Mouse (Mus musculus): ENCODE data around the gene Tmcc2.

The Tmcc2 gene

GRCm38 (mm10) chr1:132315889-132316624, 75.0 kb downstream of the Tmcc2 start, which contains the start of gene Nuak2:
TSS of gene Nuak2 (plus strand) at chr1:132316126.
- DNase-seq (ENCODE audit: low spot score in 2 of 2) = peak; percentile 90 to 93

- peak; percentile 44 to 76 for DNase-seq (ENCODE audit: low spot score in 2 of 2)
These were observed 78.4 kb downstream of the Tmcc2 start for GRCm38 (mm10) chr1:132312703-132313102.

DNA sequence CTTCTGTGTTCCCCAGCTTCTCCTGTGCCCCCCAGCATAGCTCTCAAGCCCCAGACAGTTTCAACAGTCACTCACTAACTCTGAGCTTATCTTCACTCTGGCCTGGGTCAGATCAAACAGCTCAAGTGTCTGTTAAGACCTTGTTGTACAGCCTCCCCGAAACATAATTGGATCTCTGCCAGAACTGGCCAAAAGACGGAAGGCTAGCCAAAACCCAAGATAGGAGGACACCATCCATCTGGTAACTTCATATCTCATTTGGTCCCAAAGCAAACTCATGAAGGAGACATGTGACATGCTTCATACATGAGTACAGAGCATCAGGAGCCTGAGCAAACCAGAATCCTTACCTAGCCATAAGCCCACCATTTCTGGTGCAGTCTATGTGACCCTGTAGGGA, 79.0 kb downstream of the Tmcc2 start:
- DNase-seq (ENCODE audit: low spot score in 2 of 2) = no peak

- no peak for DNase-seq (ENCODE audit: low spot score in 2 of 2)
These were observed 79.8 kb downstream of the Tmcc2 start for GRCm38 (mm10) chr1:132311174-132311859.

- DNase-seq (ENCODE audit: low spot score in 2 of 2) = no peak
These were observed 80.3 kb downstream of the Tmcc2 start for GRCm38 (mm10) chr1:132310754-132311153.

DNA sequence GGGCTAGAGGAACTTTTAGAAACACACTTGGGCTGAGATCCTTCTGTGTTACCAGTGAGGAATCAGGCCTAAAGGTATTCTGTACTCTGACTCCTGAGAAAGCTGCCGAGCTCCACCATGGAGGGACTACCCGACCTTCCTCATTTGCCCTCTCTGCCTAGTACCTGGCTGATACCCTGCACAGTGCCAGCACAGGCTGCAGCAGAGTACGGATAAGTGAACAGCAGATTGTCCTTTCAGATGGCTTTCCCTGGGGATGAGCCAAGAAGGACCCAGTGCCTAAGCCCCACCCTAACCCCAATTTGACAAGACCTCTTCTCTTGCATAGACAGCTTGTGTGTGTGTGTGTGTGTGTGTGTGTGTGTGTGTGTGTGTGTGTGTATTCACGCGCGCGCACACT, 82.4 kb downstream of the Tmcc2 start:
- DNase-seq (ENCODE audit: low spot score in 2 of 2) = no peak

- DNase-seq (ENCODE audit: low spot score in 2 of 2) = no peak
These were observed 83.1 kb downstream of the Tmcc2 start for GRCm38 (mm10) chr1:132307962-132308361.

GRCm38 (mm10) chr1:132306808-132307207, 84.3 kb downstream of the Tmcc2 start:
- no peak for DNase-seq (ENCODE audit: low spot score in 2 of 2)

All from heart, adult 9 months (tissue).